Mouse (Mus musculus) lung, embryonic 16.5 days (tissue): Measurements from ENCODE around the gene Slc1a2. TPM values are rescaled to one million over a fixed set of nuclear protein-coding genes. Genes with fewer than 3 reads are reported as not detected.
A peak's percentile ranks its signal among the peaks of the same experiment; 100 is the strongest.

Experiments used
- ATAC-seq: fragments of 200-750 bp; cut with Nextera tagmentation; 2 replicates; pipeline ENCODE4 v1.8.0; 2017; ENCODE audit warnings: low read depth, mild to moderate bottlenecking, moderate library complexity
- H3K27ac ChIP-seq: fragments of 300-500 bp; sonication (generic); 2 replicates; pipeline ENCODE4 v1.5.1; 2014; ENCODE audit warnings: mild to moderate bottlenecking, control low read depth, low read length
- H3K27me3 ChIP-seq: fragments of 300-500 bp; sonication (generic); 2 replicates; pipeline ENCODE4 v1.6.1; 2014; ENCODE audit warnings: low read depth, low read length, mixed read lengths; ENCODE audit not compliant: control insufficient read depth, insufficient read depth
- H3K36me3 ChIP-seq: fragments of 300-500 bp; sonication (generic); 2 replicates; pipeline ENCODE4 v1.6.1; 2014; ENCODE audit warnings: low read length; ENCODE audit not compliant: control insufficient read depth, insufficient read depth
- H3K4me1 ChIP-seq: fragments of 300-500 bp; sonication (generic); replicated peaks from 2 replicates; pipeline ENCODE4 v1.6.1; 2014; ENCODE audit warnings: low read length, mixed read lengths; ENCODE audit not compliant: control insufficient read depth, insufficient read depth
- H3K4me2 ChIP-seq: fragments of 300-500 bp; sonication (generic); 2 replicates; pipeline ENCODE4 v1.6.1; 2014; ENCODE audit warnings: low read depth, low read length, control low read depth
- H3K4me3 ChIP-seq: fragments of 300-500 bp; sonication (generic); 2 replicates; pipeline ENCODE4 v1.5.1; 2014; ENCODE audit warnings: mild to moderate bottlenecking, low read length, control low read depth
- H3K9ac ChIP-seq: fragments of 300-500 bp; sonication (generic); 2 replicates; pipeline ENCODE4 v1.6.1; 2014; ENCODE audit warnings: low read length, control low read depth
- H3K9me3 ChIP-seq: fragments of 300-500 bp; sonication (generic); 2 replicates; pipeline ENCODE4 v1.6.1; 2016; ENCODE audit warnings: low read length; ENCODE audit not compliant: control insufficient read depth
- WGBS: fragments of 180-500 bp; shearing (Covaris S2); extraction: QIAGEN DNeasy Blood & Tissue Kit; methylation state at CpG from one replicate; pipeline ENCODE4 v1.1.7; 2014; 5-methylcytosine and 5-hydroxymethylcytosine counted together
- polyA plus RNA-seq: library from polyadenylated mRNA; unstranded; fragments of >200 nt; fragmentation: Nextera tagmentation; extraction: Ambion mirVana; gene quantifications from 2 replicates; pipeline ENCODE4 v1.2.1, GENCODE M21; 2015

Slc1a2 gene
- 0.19 and 0.35 TPM in 2 replicates for polyA plus RNA-seq

GRCm38 (mm10) chr2:102658163-102658660, at the start of gene Slc1a2:
TSS of gene Slc1a2 (plus strand) at chr2:102658659.
- Histone ChIP-seq H3K4me3 (peak within 1 kb of the TSS; percentile 69), H3K4me1 (peaks cover 12% of the 10 kb centered on the region), H3K36me3 (no peaks in the 10 kb centered on the region), H3K27ac (no peak within 1 kb of the TSS), H3K9ac (peak within 1 kb of the TSS; percentile 66), H3K4me2 (peak within 1 kb of the TSS; percentile 99), H3K27me3 (peaks cover 40% of the 10 kb centered on the region), H3K9me3 (no peaks in the 10 kb centered on the region)
- ATAC-seq, result peak; percentile 41; the same call in 1 of the 2 replicates
- WGBS, result under 1% methylated on average over 20 of the region's 20 CpGs

DNA sequence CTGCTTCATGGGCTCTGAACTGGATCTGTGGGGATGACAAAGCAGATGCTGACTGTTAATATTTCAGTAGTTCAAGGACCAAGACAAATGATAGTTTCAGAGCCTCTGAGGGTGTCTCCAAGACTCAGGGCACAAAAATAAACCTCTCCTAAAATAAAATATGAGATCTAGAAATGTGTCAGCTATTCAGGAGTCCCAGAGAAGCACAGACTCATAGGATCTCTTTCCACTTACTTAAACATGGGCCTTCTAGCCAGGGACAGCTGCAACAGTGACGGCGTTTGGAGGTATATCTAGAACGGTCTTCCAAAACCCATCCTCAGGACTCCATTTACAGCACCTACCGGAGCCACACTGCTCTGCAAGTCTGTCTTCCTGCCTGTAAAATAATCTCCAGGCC, 48.0 kb upstream of the Slc1a2 start:
- Histone ChIP-seq H3K9me3 (no peaks in the 10 kb centered on the region), H3K27ac (no peak overlapping the region), H3K9ac (no peak overlapping the region), H3K27me3 (no peaks in the 10 kb centered on the region), H3K4me2 (no peak overlapping the region), H3K36me3 (no peaks in the 10 kb centered on the region), H3K4me1 (no peaks in the 10 kb centered on the region), H3K4me3 (no peak overlapping the region)
- no peak for ATAC-seq
- 88% methylated on average over 4 of the region's 4 CpGs for WGBS

DNA sequence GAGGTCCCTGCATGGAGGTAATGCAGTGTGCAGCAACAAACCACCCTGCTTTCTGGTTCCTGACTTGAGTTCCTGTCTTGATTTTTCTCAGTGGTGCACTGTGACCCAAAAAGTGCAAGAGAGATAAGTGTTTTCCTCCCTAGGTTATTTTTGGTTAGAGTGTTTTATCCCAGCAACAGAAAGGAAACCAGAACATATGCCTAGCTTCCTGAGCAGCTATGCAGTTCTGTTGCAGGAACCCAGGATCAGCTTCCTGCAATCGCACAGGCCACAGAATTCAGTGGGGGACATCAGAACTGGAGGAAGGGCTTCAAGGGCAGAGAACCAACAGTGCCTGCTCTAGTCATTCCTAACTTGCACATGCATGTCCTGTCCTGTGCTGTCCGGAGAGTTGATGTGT, 41.8 kb upstream of the Slc1a2 start:
- Histone ChIP-seq H3K4me1 (no peaks in the 10 kb centered on the region), H3K4me3 (no peak overlapping the region), H3K27ac (no peak overlapping the region), H3K36me3 (no peaks in the 10 kb centered on the region), H3K9ac (no peak overlapping the region), H3K27me3 (no peaks in the 10 kb centered on the region), H3K9me3 (no peaks in the 10 kb centered on the region), H3K4me2 (no peak overlapping the region)
- WGBS, result 76% methylated on average over 2 of the region's 2 CpGs
- no peak for ATAC-seq

- no peak overlapping the region for H3K27ac ChIP-seq
- H3K4me2 ChIP-seq, result no peak overlapping the region
- H3K9ac ChIP-seq, result no peak overlapping the region
- H3K27me3 ChIP-seq, result no peaks in the 10 kb centered on the region
- ATAC-seq, result no peak
- no peaks in the 10 kb centered on the region for H3K36me3 ChIP-seq
- H3K4me1 ChIP-seq, result no peaks in the 10 kb centered on the region
- no peaks in the 10 kb centered on the region for H3K9me3 ChIP-seq
- 91% methylated on average over 12 of the region's 12 CpGs for WGBS
- no peak overlapping the region for H3K4me3 ChIP-seq
Observed at GRCm38 (mm10) chr2:102620744-102621429, 37.6 kb upstream of the Slc1a2 start.

- H3K27me3 ChIP-seq, result no peaks in the 10 kb centered on the region
- WGBS, result 77% methylated on average over 5 of the region's 5 CpGs
- H3K4me2 ChIP-seq, result no peak overlapping the region
Observed at GRCm38 (mm10) chr2:102622176-102622575, 36.3 kb upstream of the Slc1a2 start.

GRCm38 (mm10) chr2:102622943-102623342, 35.5 kb upstream of the Slc1a2 start:
- Histone ChIP-seq H3K4me3 (no peak overlapping the region), H3K9ac (no peak overlapping the region)

More at GRCm38 (mm10) chr2:102622176-102622575, 36.3 kb upstream of the Slc1a2 start:
- Histone ChIP-seq H3K4me1 (no peaks in the 10 kb centered on the region), H3K9me3 (no peaks in the 10 kb centered on the region), H3K36me3 (no peaks in the 10 kb centered on the region), H3K9ac (no peak overlapping the region), H3K27ac (no peak overlapping the region), H3K4me3 (no peak overlapping the region)
- ATAC-seq, result no peak

GRCm38 (mm10) chr2:102624538-102624937, 33.9 kb upstream of the Slc1a2 start:
- no peak overlapping the region for H3K27ac ChIP-seq
- H3K9ac ChIP-seq, result no peak overlapping the region
- 82% methylated on average over 1 of the region's 1 CpGs for WGBS
- no peak for ATAC-seq
- no peak overlapping the region for H3K4me2 ChIP-seq
- no peak overlapping the region for H3K4me3 ChIP-seq
- no peaks in the 10 kb centered on the region for H3K27me3 ChIP-seq
- H3K4me1 ChIP-seq, result no peaks in the 10 kb centered on the region
- no peaks in the 10 kb centered on the region for H3K9me3 ChIP-seq
- H3K36me3 ChIP-seq, result no peaks in the 10 kb centered on the region

More at GRCm38 (mm10) chr2:102622943-102623342, 35.5 kb upstream of the Slc1a2 start:
- Histone ChIP-seq H3K4me1 (no peaks in the 10 kb centered on the region), H3K9me3 (no peaks in the 10 kb centered on the region), H3K27me3 (no peaks in the 10 kb centered on the region), H3K36me3 (no peaks in the 10 kb centered on the region), H3K27ac (no peak overlapping the region), H3K4me2 (no peak overlapping the region)
- no peak for ATAC-seq

- H3K27me3 ChIP-seq, result no peaks in the 10 kb centered on the region
- H3K4me2 ChIP-seq, result no peak overlapping the region
- no peaks in the 10 kb centered on the region for H3K4me1 ChIP-seq
- no peak overlapping the region for H3K9ac ChIP-seq
- no peak for ATAC-seq
- H3K36me3 ChIP-seq, result no peaks in the 10 kb centered on the region
- no peak overlapping the region for H3K27ac ChIP-seq
- H3K9me3 ChIP-seq, result no peaks in the 10 kb centered on the region
- 71% methylated on average over 4 of the region's 4 CpGs for WGBS
- no peak overlapping the region for H3K4me3 ChIP-seq
Observed at GRCm38 (mm10) chr2:102632361-102632760, 26.1 kb upstream of the Slc1a2 start.

GRCm38 (mm10) chr2:102634010-102634409, 24.4 kb upstream of the Slc1a2 start:
- Histone ChIP-seq H3K9ac (no peak overlapping the region), H3K4me2 (no peak overlapping the region), H3K9me3 (no peaks in the 10 kb centered on the region), H3K4me3 (no peak overlapping the region), H3K27me3 (no peaks in the 10 kb centered on the region), H3K36me3 (no peaks in the 10 kb centered on the region), H3K27ac (no peak overlapping the region), H3K4me1 (no peaks in the 10 kb centered on the region)
- ATAC-seq, result no peak
- WGBS, result 85% methylated on average over 1 of the region's 1 CpGs
